Mouse (Mus musculus) heart, embryonic 10.5 days (tissue): ENCODE measurements around the gene Cops4. TPM values are rescaled to one million over a fixed set of nuclear protein-coding genes. Genes with fewer than 3 reads are reported as not detected.

Experiments used
- DNase-seq: peaks from one replicate; pipeline ENCODE4 v3.0.0-alpha.2; 2017; ENCODE audit warnings: low spot score
- H3K27ac ChIP-seq: fragments of 300-500 bp; sonication (generic); 2 replicates; pipeline ENCODE4 v1.5.1; 2016; ENCODE audit warnings: mild to moderate bottlenecking
- H3K27me3 ChIP-seq: fragments of 300-500 bp; sonication (generic); 2 replicates; pipeline ENCODE4 v1.6.1; 2016; ENCODE audit warnings: mild to moderate bottlenecking; ENCODE audit not compliant: poor library complexity, insufficient read depth, severe bottlenecking
- H3K36me3 ChIP-seq: fragments of 300-500 bp; sonication (generic); 2 replicates; pipeline ENCODE4 v1.6.1; 2016; ENCODE audit warnings: mild to moderate bottlenecking, moderate library complexity
- H3K4me1 ChIP-seq: fragments of 300-500 bp; sonication (generic); 2 replicates; pipeline ENCODE4 v1.6.1; 2016; ENCODE audit warnings: mild to moderate bottlenecking
- H3K4me3 ChIP-seq: fragments of 300-500 bp; sonication (generic); 2 replicates; pipeline ENCODE4 v1.5.1; 2016; ENCODE audit warnings: mild to moderate bottlenecking, moderate library complexity
- H3K9me3 ChIP-seq: fragments of 300-500 bp; sonication (generic); 2 replicates; pipeline ENCODE4 v1.6.1; 2016; ENCODE audit warnings: mild to moderate bottlenecking, moderate library complexity
- WGBS: fragments of 180-500 bp; shearing (Covaris S2); methylation state at CpG from one replicate; pipeline ENCODE4 v1.1.7; 2016; 5-methylcytosine and 5-hydroxymethylcytosine counted together
- polyA plus RNA-seq: library from polyadenylated mRNA; unstranded; fragments of >200 nt; fragmentation: Nextera tagmentation; extraction: Ambion mirVana; gene quantifications from 2 replicates; pipeline ENCODE4 v1.2.1, GENCODE M21; 2016

The Cops4 gene
- polyA plus RNA-seq, 1 experiment from 2014 or later: 203 TPM

- peaks cover 48% of the 10 kb centered on the region for H3K36me3 ChIP-seq
- H3K9me3 ChIP-seq: no peaks in the 10 kb centered on the region
- no peak overlapping the region for H3K4me3 ChIP-seq
- no peaks in the 10 kb centered on the region for H3K4me1 ChIP-seq
- no peak overlapping the region for H3K27ac ChIP-seq
- DNase-seq: peak; percentile 67
- no peaks in the 10 kb centered on the region for H3K27me3 ChIP-seq
- 84% methylated on average over 1 of the region's 1 CpGs for WGBS
Measured at GRCm38 (mm10) chr5:100550151-100550550, 32.0 kb downstream of the Cops4 start.

- WGBS: 63% methylated on average over 2 of the region's 2 CpGs
- no peaks in the 10 kb centered on the region for H3K27me3 ChIP-seq
- H3K4me1 ChIP-seq: no peaks in the 10 kb centered on the region
- no peaks in the 10 kb centered on the region for H3K9me3 ChIP-seq
- no peak overlapping the region for H3K27ac ChIP-seq
- peaks cover 32% of the 10 kb centered on the region for H3K36me3 ChIP-seq
- DNase-seq: no peak
- H3K4me3 ChIP-seq: no peak overlapping the region
Measured at GRCm38 (mm10) chr5:100551952-100552351, 33.8 kb downstream of the Cops4 start.

GRCm38 (mm10) chr5:100553426-100553825, 35.3 kb downstream of the Cops4 start:
- DNase-seq: peak; percentile 31
- H3K27ac ChIP-seq: no peak overlapping the region
- H3K27me3 ChIP-seq: no peaks in the 10 kb centered on the region
- peaks cover 18% of the 10 kb centered on the region for H3K36me3 ChIP-seq
- H3K9me3 ChIP-seq: no peaks in the 10 kb centered on the region
- H3K4me3 ChIP-seq: no peak overlapping the region
- 69% methylated on average over 8 of the region's 8 CpGs for WGBS
- H3K4me1 ChIP-seq: no peaks in the 10 kb centered on the region

GRCm38 (mm10) chr5:100557019-100557418, 38.9 kb downstream of the Cops4 start:
- 83% methylated on average over 14 of the region's 14 CpGs for WGBS
- H3K27me3 ChIP-seq: no peaks in the 10 kb centered on the region
- H3K4me1 ChIP-seq: no peaks in the 10 kb centered on the region
- no peaks in the 10 kb centered on the region for H3K36me3 ChIP-seq
- H3K27ac ChIP-seq: no peak overlapping the region
- peak; percentile 33 for DNase-seq
- no peak overlapping the region for H3K4me3 ChIP-seq
- no peaks in the 10 kb centered on the region for H3K9me3 ChIP-seq

GRCm38 (mm10) chr5:100557537-100557936, 39.4 kb downstream of the Cops4 start:
- Histone ChIP-seq H3K4me1 (no peaks in the 10 kb centered on the region), H3K27ac (no peak overlapping the region), H3K4me3 (no peak overlapping the region), H3K36me3 (no peaks in the 10 kb centered on the region), H3K27me3 (no peaks in the 10 kb centered on the region), H3K9me3 (no peaks in the 10 kb centered on the region)
- peak; percentile 72 for DNase-seq
- WGBS: 69% methylated on average over 9 of the region's 9 CpGs

- no peaks in the 10 kb centered on the region for H3K36me3 ChIP-seq
- no peaks in the 10 kb centered on the region for H3K27me3 ChIP-seq
- H3K9me3 ChIP-seq: no peaks in the 10 kb centered on the region
- 80% methylated on average over 3 of the region's 3 CpGs for WGBS
- no peaks in the 10 kb centered on the region for H3K4me1 ChIP-seq
- H3K4me3 ChIP-seq: no peak overlapping the region
- peak; percentile 22 for DNase-seq
- no peak overlapping the region for H3K27ac ChIP-seq
Measured at GRCm38 (mm10) chr5:100558783-100559182, 40.7 kb downstream of the Cops4 start.

- DNase-seq: no peak
- H3K27me3 ChIP-seq: no peaks in the 10 kb centered on the region
- no peaks in the 10 kb centered on the region for H3K4me1 ChIP-seq
- H3K4me3 ChIP-seq: no peak overlapping the region
- H3K36me3 ChIP-seq: no peaks in the 10 kb centered on the region
- H3K9me3 ChIP-seq: no peaks in the 10 kb centered on the region
- WGBS: 90% methylated on average over 7 of the region's 7 CpGs
- H3K27ac ChIP-seq: no peak overlapping the region
Measured at GRCm38 (mm10) chr5:100559357-100559756, 41.2 kb downstream of the Cops4 start.

- H3K36me3 ChIP-seq: no peaks in the 10 kb centered on the region
- no peaks in the 10 kb centered on the region for H3K4me1 ChIP-seq
- H3K9me3 ChIP-seq: no peaks in the 10 kb centered on the region
- no peaks in the 10 kb centered on the region for H3K27me3 ChIP-seq
- 78% methylated on average over 9 of the region's 9 CpGs for WGBS
- DNase-seq: no peak
- H3K27ac ChIP-seq: no peak overlapping the region
- no peak overlapping the region for H3K4me3 ChIP-seq
Measured at GRCm38 (mm10) chr5:100562702-100563101, 44.6 kb downstream of the Cops4 start.

- Histone ChIP-seq H3K9me3 (no peaks in the 10 kb centered on the region), H3K4me1 (peaks cover 16% of the 10 kb centered on the region; the same call in 1 of the 2 replicates), H3K27me3 (no peaks in the 10 kb centered on the region), H3K27ac (no peak overlapping the region), H3K4me3 (no peak overlapping the region), H3K36me3 (no peaks in the 10 kb centered on the region)
- WGBS: 76% methylated on average over 2 of the region's 2 CpGs
- no peak for DNase-seq
Measured at GRCm38 (mm10) chr5:100566798-100567197, 48.7 kb downstream of the Cops4 start.

- Histone ChIP-seq H3K27me3 (no peaks in the 10 kb centered on the region), H3K9me3 (no peaks in the 10 kb centered on the region), H3K36me3 (no peaks in the 10 kb centered on the region), H3K27ac (no peak overlapping the region), H3K4me3 (no peak overlapping the region), H3K4me1 (peaks cover 16% of the 10 kb centered on the region; the same call in 1 of the 2 replicates)
- 80% methylated on average over 13 of the region's 13 CpGs for WGBS
- no peak for DNase-seq
Measured at GRCm38 (mm10) chr5:100567258-100568032, 49.3 kb downstream of the Cops4 start.

- peaks cover 16% of the 10 kb centered on the region; the same call in 1 of the 2 replicates for H3K4me1 ChIP-seq
- no peak overlapping the region for H3K4me3 ChIP-seq
- H3K27ac ChIP-seq: no peak overlapping the region
- H3K36me3 ChIP-seq: no peaks in the 10 kb centered on the region
- H3K9me3 ChIP-seq: no peaks in the 10 kb centered on the region
- DNase-seq: no peak
- 71% methylated on average over 8 of the region's 8 CpGs for WGBS
- no peaks in the 10 kb centered on the region for H3K27me3 ChIP-seq
Measured at GRCm38 (mm10) chr5:100568177-100568576, 50.1 kb downstream of the Cops4 start.

- H3K4me3 ChIP-seq: no peak overlapping the region
Measured at GRCm38 (mm10) chr5:100568802-100569201, 50.7 kb downstream of the Cops4 start.

GRCm38 (mm10) chr5:100569250-100569934, 51.3 kb downstream of the Cops4 start:
- DNase-seq: no peak
- Histone ChIP-seq H3K27me3 (no peaks in the 10 kb centered on the region), H3K4me1 (peaks cover 16% of the 10 kb centered on the region; the same call in 1 of the 2 replicates), H3K9me3 (no peaks in the 10 kb centered on the region), H3K36me3 (no peaks in the 10 kb centered on the region), H3K4me3 (no peak overlapping the region), H3K27ac (no peak overlapping the region)
- 66% methylated on average over 18 of the region's 18 CpGs for WGBS

More at GRCm38 (mm10) chr5:100568802-100569201, 50.7 kb downstream of the Cops4 start:
- DNase-seq: no peak
- Histone ChIP-seq H3K9me3 (no peaks in the 10 kb centered on the region), H3K4me1 (peaks cover 16% of the 10 kb centered on the region; the same call in 1 of the 2 replicates), H3K27ac (no peak overlapping the region), H3K36me3 (no peaks in the 10 kb centered on the region), H3K27me3 (no peaks in the 10 kb centered on the region)
- WGBS: 76% methylated on average over 3 of the region's 3 CpGs
